Mouse (Mus musculus): ENCODE data around the gene Espn.

The Espn gene

GRCm38 (mm10) chr4:152151451-152151965, 663 bp downstream of the Espn start:
- no peak for DNase-seq (ENCODE audit: low read depth, low spot score)

GRCm38 (mm10) chr4:152150546-152150945, 1.6 kb downstream of the Espn start:
- DNase-seq (ENCODE audit: low read depth, low spot score) = no peak

GRCm38 (mm10) chr4:152146033-152146827, 5.9 kb downstream of the Espn start:
- no peak for DNase-seq (ENCODE audit: low read depth, low spot score)

GRCm38 (mm10) chr4:152145473-152145872, 6.7 kb downstream of the Espn start:
- no peak for DNase-seq (ENCODE audit: low read depth, low spot score)

- no peak for DNase-seq (ENCODE audit: low read depth, low spot score)
Observed at GRCm38 (mm10) chr4:152143632-152144031, 8.5 kb downstream of the Espn start.

- no peak for DNase-seq (ENCODE audit: low read depth, low spot score)
Observed at GRCm38 (mm10) chr4:152141521-152142135, 10.5 kb downstream of the Espn start.

GRCm38 (mm10) chr4:152140441-152140840, 11.7 kb downstream of the Espn start:
- DNase-seq (ENCODE audit: low read depth, low spot score) = no peak

- DNase-seq (ENCODE audit: low read depth, low spot score) = peak; percentile 78
Observed at GRCm38 (mm10) chr4:152138497-152139260, 13.5 kb downstream of the Espn start.

GRCm38 (mm10) chr4:152136876-152137250, 15.3 kb downstream of the Espn start:
- no peak for DNase-seq (ENCODE audit: low read depth, low spot score)

- no peak for DNase-seq (ENCODE audit: low read depth, low spot score)
Observed at GRCm38 (mm10) chr4:152136112-152136875, 15.9 kb downstream of the Espn start.

- DNase-seq (ENCODE audit: low read depth, low spot score) = no peak
Observed at GRCm38 (mm10) chr4:152135363-152135762, 16.8 kb downstream of the Espn start.

GRCm38 (mm10) chr4:152134507-152134906, 17.7 kb downstream of the Espn start:
- DNase-seq (ENCODE audit: low read depth, low spot score) = no peak

GRCm38 (mm10) chr4:152133213-152133612, 19.0 kb downstream of the Espn start:
- no peak for DNase-seq (ENCODE audit: low read depth, low spot score)

GRCm38 (mm10) chr4:152132772-152133169, 19.4 kb downstream of the Espn start:
- no peak for DNase-seq (ENCODE audit: low read depth, low spot score)

- DNase-seq (ENCODE audit: low read depth, low spot score) = no peak
Observed at GRCm38 (mm10) chr4:152131809-152132771, 20.1 kb downstream of the Espn start.

- DNase-seq (ENCODE audit: low read depth, low spot score) = no peak
Observed at GRCm38 (mm10) chr4:152130771-152131653, 21.2 kb downstream of the Espn start.

GRCm38 (mm10) chr4:152129395-152129930, 22.7 kb downstream of the Espn start:
- DNase-seq (ENCODE audit: low read depth, low spot score) = no peak

GRCm38 (mm10) chr4:152128784-152129183, 23.4 kb downstream of the Espn start:
- DNase-seq (ENCODE audit: low read depth, low spot score) = no peak

- DNase-seq (ENCODE audit: low read depth, low spot score) = no peak
Observed at GRCm38 (mm10) chr4:152127884-152128283, 24.3 kb downstream of the Espn start.

All from retina, adult 2 months (tissue).